Mouse (Mus musculus) neural tube, embryonic 15.5 days (tissue): ENCODE results near the gene Btaf1. TPM values are rescaled to one million over a fixed set of nuclear protein-coding genes. Genes with fewer than 3 reads are reported as not detected.

ENCODE experiments used
- ATAC-seq: fragments of 200-750 bp; cut with Nextera tagmentation; 2 replicates; pipeline ENCODE4 v1.8.0; 2017; ENCODE audit warnings: mild to moderate bottlenecking, moderate TSS enrichment, moderate library complexity; ENCODE audit not compliant: low FRiP score
- H3K27ac ChIP-seq: fragments of 300-500 bp; sonication (generic); replicated peaks from 2 replicates; pipeline ENCODE4 v1.5.1; 2015; ENCODE audit warnings: mild to moderate bottlenecking, inconsistent platforms
- H3K27me3 ChIP-seq: fragments of 300-500 bp; sonication (generic); replicated peaks from 2 replicates; pipeline ENCODE4 v1.6.1; 2015; ENCODE audit warnings: inconsistent platforms
- H3K36me3 ChIP-seq: fragments of 300-500 bp; sonication (generic); 2 replicates; pipeline ENCODE4 v1.6.1; 2015; ENCODE audit warnings: inconsistent platforms
- H3K4me1 ChIP-seq: fragments of 300-500 bp; sonication (generic); 2 replicates; pipeline ENCODE4 v1.6.1; 2015; ENCODE audit warnings: inconsistent platforms
- H3K4me2 ChIP-seq: fragments of 300-500 bp; sonication (generic); 2 replicates; pipeline ENCODE4 v1.6.1; 2015; ENCODE audit warnings: inconsistent platforms, mild to moderate bottlenecking, moderate library complexity
- H3K4me3 ChIP-seq: fragments of 300-500 bp; sonication (generic); replicated peaks from 2 replicates; pipeline ENCODE4 v1.5.1; 2015; ENCODE audit warnings: mild to moderate bottlenecking, inconsistent platforms
- H3K9ac ChIP-seq: fragments of 300-500 bp; sonication (generic); replicated peaks from 2 replicates; pipeline ENCODE4 v1.6.1; 2015; ENCODE audit warnings: mild to moderate bottlenecking, inconsistent platforms
- H3K9me3 ChIP-seq: fragments of 300-500 bp; sonication (generic); replicated peaks from 2 replicates; pipeline ENCODE4 v1.6.1; 2016; ENCODE audit warnings: inconsistent platforms
- WGBS: fragments of 180-500 bp; shearing (Covaris S2); methylation state at CpG from one replicate; pipeline ENCODE4 v1.1.7; 2015; ENCODE audit warnings: mixed read lengths; 5-methylcytosine and 5-hydroxymethylcytosine counted together
- polyA plus RNA-seq: library from polyadenylated mRNA; unstranded; fragments of >200 nt; fragmentation: Nextera tagmentation; extraction: Ambion mirVana; gene quantifications from 2 replicates; pipeline ENCODE4 v1.2.1, GENCODE M21; 2015

Gene Btaf1
- polyA plus RNA-seq, 1 experiment from 2014 or later: 7.6 TPM

GRCm38 (mm10) chr19:37004557-37004956, 78.7 kb downstream of the Btaf1 start:
- Histone ChIP-seq H3K9me3 (no peaks in the 10 kb centered on the region), H3K4me3 (no peak overlapping the region), H3K4me2 (no peak overlapping the region), H3K27me3 (no peaks in the 10 kb centered on the region), H3K27ac (no peak overlapping the region), H3K9ac (no peak overlapping the region), H3K4me1 (no peaks in the 10 kb centered on the region), H3K36me3 (peaks cover 66% of the 10 kb centered on the region)
- ATAC-seq: no peak
- WGBS: 98% methylated on average over 5 of the region's 5 CpGs

- peaks cover 63% of the 10 kb centered on the region for H3K36me3 ChIP-seq
- H3K9ac ChIP-seq: no peak overlapping the region
- H3K9me3 ChIP-seq: no peaks in the 10 kb centered on the region
- 95% methylated on average over 3 of the region's 3 CpGs for WGBS
- no peak overlapping the region for H3K4me2 ChIP-seq
- H3K4me3 ChIP-seq: no peak overlapping the region
- H3K4me1 ChIP-seq: no peaks in the 10 kb centered on the region
- no peak overlapping the region for H3K27ac ChIP-seq
- no peak for ATAC-seq
- H3K27me3 ChIP-seq: no peaks in the 10 kb centered on the region
These were observed 84.0 kb downstream of the Btaf1 start for GRCm38 (mm10) chr19:37009878-37010281.

GRCm38 (mm10) chr19:37013461-37013860, 87.6 kb downstream of the Btaf1 start:
- H3K9me3 ChIP-seq: 0 out of 2 replicates have a peak, but pooled peaks cover 5% of the 10 kb centered on the region
- WGBS: 95% methylated on average over 6 of the region's 6 CpGs
- H3K4me2 ChIP-seq: no peak overlapping the region
- H3K27ac ChIP-seq: no peak overlapping the region
- peaks cover 49% of the 10 kb centered on the region for H3K36me3 ChIP-seq
- no peaks in the 10 kb centered on the region for H3K27me3 ChIP-seq
- H3K9ac ChIP-seq: no peak overlapping the region
- H3K4me3 ChIP-seq: no peak overlapping the region
- no peak for ATAC-seq
- H3K4me1 ChIP-seq: no peaks in the 10 kb centered on the region

GRCm38 (mm10) chr19:37014173-37014939, 88.5 kb downstream of the Btaf1 start:
- WGBS: 91% methylated on average over 8 of the region's 8 CpGs
- Histone ChIP-seq H3K4me2 (no peak overlapping the region), H3K4me3 (no peak overlapping the region), H3K27me3 (no peaks in the 10 kb centered on the region), H3K9ac (no peak overlapping the region), H3K9me3 (0 out of 2 replicates have a peak, but pooled peaks cover 5% of the 10 kb centered on the region), H3K27ac (no peak overlapping the region), H3K4me1 (no peaks in the 10 kb centered on the region), H3K36me3 (peaks cover 44% of the 10 kb centered on the region)
- no peak for ATAC-seq

- H3K4me2 ChIP-seq: no peak overlapping the region
- no peak for ATAC-seq
- peaks cover 22% of the 10 kb centered on the region for H3K36me3 ChIP-seq
- H3K4me1 ChIP-seq: 0 out of 2 replicates have a peak, but pooled peaks cover 4% of the 10 kb centered on the region
- 97% methylated on average over 6 of the region's 6 CpGs for WGBS
- 0 out of 2 replicates have a peak, but pooled peaks cover 5% of the 10 kb centered on the region for H3K9me3 ChIP-seq
- no peaks in the 10 kb centered on the region for H3K27me3 ChIP-seq
- H3K27ac ChIP-seq: no peak overlapping the region
- H3K9ac ChIP-seq: no peak overlapping the region
- no peak overlapping the region for H3K4me3 ChIP-seq
These were observed 91.0 kb downstream of the Btaf1 start for GRCm38 (mm10) chr19:37016890-37017289.

GRCm38 (mm10) chr19:37018411-37018810, 92.5 kb downstream of the Btaf1 start:
- Histone ChIP-seq H3K27ac (no peak overlapping the region), H3K4me3 (peak overlapping the region; percentile 28), H3K36me3 (peaks cover 12% of the 10 kb centered on the region), H3K9me3 (0 out of 2 replicates have a peak, but pooled peaks cover 5% of the 10 kb centered on the region), H3K4me2 (peak overlapping the region; percentile 53), H3K27me3 (no peaks in the 10 kb centered on the region), H3K4me1 (0 out of 2 replicates have a peak, but pooled peaks cover 4% of the 10 kb centered on the region), H3K9ac (no peak overlapping the region)
- peak; percentile 89 for ATAC-seq
- WGBS: 7% methylated on average over 26 of the region's 26 CpGs

GRCm38 (mm10) chr19:37018931-37019330, 93.1 kb downstream of the Btaf1 start:
- H3K4me1 ChIP-seq: 0 out of 2 replicates have a peak, but pooled peaks cover 4% of the 10 kb centered on the region
- 0 out of 2 replicates have a peak, but pooled peaks cover 5% of the 10 kb centered on the region for H3K9me3 ChIP-seq
- H3K27me3 ChIP-seq: no peaks in the 10 kb centered on the region
- no peak for ATAC-seq
- WGBS: 59% methylated on average over 5 of the region's 5 CpGs
- H3K4me3 ChIP-seq: peak overlapping the region; percentile 28
- no peak overlapping the region for H3K9ac ChIP-seq
- H3K4me2 ChIP-seq: peak overlapping the region; percentile 53
- H3K36me3 ChIP-seq: peaks cover 7% of the 10 kb centered on the region
- no peak overlapping the region for H3K27ac ChIP-seq

- H3K4me1 ChIP-seq: 0 out of 2 replicates have a peak, but pooled peaks cover 4% of the 10 kb centered on the region
- 0 out of 2 replicates have a peak, but pooled peaks cover 5% of the 10 kb centered on the region for H3K9me3 ChIP-seq
- H3K27me3 ChIP-seq: no peaks in the 10 kb centered on the region
- peak; percentile 11; the same call in 1 of the 2 replicates for ATAC-seq
- H3K4me3 ChIP-seq: no peak overlapping the region
- H3K27ac ChIP-seq: 0 out of 2 replicates have a peak overlapping the region, but pooled peaks have one; percentile 51
- no peaks in the 10 kb centered on the region for H3K36me3 ChIP-seq
- WGBS: 43% methylated on average over 5 of the region's 5 CpGs
- H3K4me2 ChIP-seq: no peak overlapping the region
- H3K9ac ChIP-seq: no peak overlapping the region
These were observed 94.7 kb downstream of the Btaf1 start for GRCm38 (mm10) chr19:37020531-37020930.

- Histone ChIP-seq H3K4me3 (no peak overlapping the region), H3K27ac (0 out of 2 replicates have a peak overlapping the region, but pooled peaks have one; percentile 51), H3K9ac (no peak overlapping the region), H3K4me1 (0 out of 2 replicates have a peak, but pooled peaks cover 4% of the 10 kb centered on the region), H3K9me3 (0 out of 2 replicates have a peak, but pooled peaks cover 5% of the 10 kb centered on the region), H3K27me3 (no peaks in the 10 kb centered on the region), H3K36me3 (no peaks in the 10 kb centered on the region), H3K4me2 (no peak overlapping the region)
- ATAC-seq: no peak
- WGBS: 59% methylated on average over 11 of the region's 11 CpGs
These were observed 95.1 kb downstream of the Btaf1 start for GRCm38 (mm10) chr19:37020951-37021350.

- WGBS: 89% methylated on average over 5 of the region's 5 CpGs
- Histone ChIP-seq H3K4me1 (0 out of 2 replicates have a peak, but pooled peaks cover 4% of the 10 kb centered on the region), H3K9ac (no peak overlapping the region), H3K27ac (no peak overlapping the region), H3K36me3 (no peaks in the 10 kb centered on the region), H3K9me3 (no peaks in the 10 kb centered on the region), H3K27me3 (no peaks in the 10 kb centered on the region), H3K4me2 (no peak overlapping the region), H3K4me3 (no peak overlapping the region)
- ATAC-seq: no peak
These were observed 96.3 kb downstream of the Btaf1 start for GRCm38 (mm10) chr19:37022146-37022545.

GRCm38 (mm10) chr19:37025839-37026319, 100.0 kb downstream of the Btaf1 start:
- no peaks in the 10 kb centered on the region for H3K9me3 ChIP-seq
- no peak overlapping the region for H3K4me2 ChIP-seq
- no peaks in the 10 kb centered on the region for H3K4me1 ChIP-seq
- no peak for ATAC-seq
- H3K9ac ChIP-seq: no peak overlapping the region
- H3K4me3 ChIP-seq: no peak overlapping the region
- H3K36me3 ChIP-seq: peaks cover 3% of the 10 kb centered on the region; the same call in 1 of the 2 replicates
- WGBS: 84% methylated on average over 13 of the region's 13 CpGs
- no peaks in the 10 kb centered on the region for H3K27me3 ChIP-seq
- H3K27ac ChIP-seq: no peak overlapping the region

GRCm38 (mm10) chr19:37026408-37026807, 100.5 kb downstream of the Btaf1 start:
- Histone ChIP-seq H3K27me3 (no peaks in the 10 kb centered on the region), H3K9me3 (no peaks in the 10 kb centered on the region), H3K9ac (no peak overlapping the region), H3K4me2 (no peak overlapping the region), H3K27ac (no peak overlapping the region), H3K4me3 (no peak overlapping the region), H3K36me3 (peaks cover 3% of the 10 kb centered on the region; the same call in 1 of the 2 replicates), H3K4me1 (no peaks in the 10 kb centered on the region)
- 84% methylated on average over 11 of the region's 11 CpGs for WGBS
- ATAC-seq: no peak
